ENCODE assay signal across 9 mouse cellular contexts in genomic region chr2:20779484-20780381, GRCm38 (mm10).
DNase-seq lines count a peak whose midpoint lies in the region; ATAC-seq lines count a peak whose summit lies in the region.
"Had no signal": no experiment of that assay in that cellular context is flagged by ENCODE, and none has a peak within 500 bp of the region (broad histone marks: within the 10 kb centered on the region; RNA-seq: fewer than 3 reads in every experiment).

No protein-coding gene starts in this region.

- 35% methylated on average over 6 of the region's 6 CpGs for WGBS in neural tube, embryonic 12.5 days

- no peaks in the 10 kb centered on the region for H3K27me3 ChIP-seq in neural tube, embryonic 12.5 days (replicated peaks)
- H3K27me3 ChIP-seq: heart, embryonic 15.5 days had no signal

- intact Hi-C loops in left cerebral cortex, postnatal 4 days (cut with DNase I), result loop anchor here (5.0 to 10.0 kb wide), 4 partner anchors 105 to 1362 kb away; no protein-coding TSS in a partner anchor

- H3K36me3 ChIP-seq in neural tube, embryonic 12.5 days, result no peaks in the 10 kb centered on the region
- H3K36me3 ChIP-seq: heart, embryonic 15.5 days had no signal

- H3K4me2 ChIP-seq in neural tube, embryonic 12.5 days (replicated peaks), result no peak overlapping the region
- H3K4me2 ChIP-seq: heart, embryonic 15.5 days had no signal

- H3K9me3 ChIP-seq in neural tube, embryonic 12.5 days, result no peaks in the 10 kb centered on the region
- H3K9me3 ChIP-seq: heart, embryonic 15.5 days had no signal

- peak; percentile 20 for DNase-seq in 3134 (ENCODE audit: extremely low read depth, insufficient read length, low spot score)
- peak; percentile 17 for DNase-seq in Muller cell, postnatal 12 days (ENCODE audit: inconsistent ontology term)
- peak; percentile 74 to 83 for DNase-seq in cerebellum, postnatal 10 days
- DNase-seq in frontal cortex, postnatal 14 days (ENCODE audit: low spot score in 2 of 2), result peak; percentile 11 to 61
- peak; percentile 43 for DNase-seq in kidney, adult 18-20 months
- peak; percentile 42 for DNase-seq in left cerebral cortex, postnatal 4 days
- DNase-seq in thymus, postnatal 36 days, result peak; percentile 5 to 8

- no peak overlapping the region for H3K9ac ChIP-seq in neural tube, embryonic 12.5 days
- H3K9ac ChIP-seq: heart, embryonic 15.5 days had no signal

- no peak overlapping the region for H3K27ac ChIP-seq in neural tube, embryonic 12.5 days
- H3K27ac ChIP-seq: heart, embryonic 15.5 days had no signal

- no peak overlapping the region for H3K4me3 ChIP-seq in neural tube, embryonic 12.5 days
- H3K4me3 ChIP-seq: heart, embryonic 15.5 days had no signal

- H3K4me1 ChIP-seq in neural tube, embryonic 12.5 days, result no peaks in the 10 kb centered on the region
- H3K4me1 ChIP-seq: heart, embryonic 15.5 days had no signal

- ATAC-seq in neural tube, embryonic 12.5 days (ENCODE audit: low FRiP score, low read depth), result peak; percentile 88

Comparison
In these comparisons a context has a peak if more than half of its experiments do, and no peak if none do; other contexts are left out.
1. DNase-seq: peak in every context shown above with its lines; median percentile 78 in cerebellum, postnatal 10 days; 43 in kidney, adult 18-20 months; 42 in left cerebral cortex, postnatal 4 days; 36 in frontal cortex, postnatal 14 days; 20 in 3134; 17 in Muller cell, postnatal 12 days; 6 in thymus, postnatal 36 days.